Mouse (Mus musculus): Measurements from ENCODE around the gene Mtus2. TPM values are rescaled to one million over a fixed set of nuclear protein-coding genes. Genes with fewer than 3 reads are reported as not detected.

Mtus2 gene
- polyA plus RNA-seq, 1 experiment from 2014 or later: 15.0 TPM

- Histone ChIP-seq H3K4me1 (replicated peaks) (no peaks in the 10 kb centered on the region), H3K9me3 (0 out of 2 replicates have a peak, but pooled peaks cover 3% of the 10 kb centered on the region), H3K4me3 (no peak overlapping the region), H3K27me3 (ENCODE audit: insufficient read depth, poor library complexity, severe bottlenecking) (no peaks in the 10 kb centered on the region), H3K27ac (no peak overlapping the region), H3K36me3 (no peaks in the 10 kb centered on the region)
- no peak for DNase-seq (ENCODE audit: low spot score)
- 85% methylated on average over 8 of the region's 8 CpGs for WGBS
Measured at GRCm38 (mm10) chr5:148015383-148015782, 58.3 kb downstream of the Mtus2 start.

GRCm38 (mm10) chr5:148017371-148017770 lies 60.3 kb downstream of the Mtus2 start:
- Histone ChIP-seq H3K4me3 (no peak overlapping the region), H3K27ac (no peak overlapping the region), H3K36me3 (no peaks in the 10 kb centered on the region), H3K9me3 (0 out of 2 replicates have a peak, but pooled peaks cover 3% of the 10 kb centered on the region), H3K4me1 (replicated peaks) (no peaks in the 10 kb centered on the region), H3K27me3 (ENCODE audit: insufficient read depth, poor library complexity, severe bottlenecking) (no peaks in the 10 kb centered on the region)
- 92% methylated on average over 11 of the region's 11 CpGs for WGBS
- DNase-seq (ENCODE audit: low spot score): no peak

GRCm38 (mm10) chr5:148022784-148023183 lies 65.7 kb downstream of the Mtus2 start:
- Histone ChIP-seq H3K27me3 (ENCODE audit: insufficient read depth, poor library complexity, severe bottlenecking) (no peaks in the 10 kb centered on the region), H3K27ac (no peak overlapping the region), H3K36me3 (no peaks in the 10 kb centered on the region), H3K9me3 (0 out of 2 replicates have a peak, but pooled peaks cover 2% of the 10 kb centered on the region), H3K4me3 (no peak overlapping the region), H3K4me1 (replicated peaks) (peaks cover 11% of the 10 kb centered on the region)
- DNase-seq (ENCODE audit: low spot score): no peak
- 91% methylated on average over 4 of the region's 4 CpGs for WGBS

- WGBS: 69% methylated on average over 26 of the region's 26 CpGs
- H3K27ac ChIP-seq: no peak overlapping the region
Measured at GRCm38 (mm10) chr5:148026401-148027349, 69.6 kb downstream of the Mtus2 start.

GRCm38 (mm10) chr5:148027985-148028384 lies 70.9 kb downstream of the Mtus2 start:
- Histone ChIP-seq H3K27ac (no peak overlapping the region), H3K36me3 (no peaks in the 10 kb centered on the region), H3K4me3 (no peak overlapping the region), H3K27me3 (ENCODE audit: insufficient read depth, poor library complexity, severe bottlenecking) (no peaks in the 10 kb centered on the region), H3K4me1 (replicated peaks) (peaks cover 15% of the 10 kb centered on the region), H3K9me3 (no peaks in the 10 kb centered on the region)
- WGBS: 60% methylated on average over 13 of the region's 13 CpGs
- no peak for DNase-seq (ENCODE audit: low spot score)

More at GRCm38 (mm10) chr5:148026401-148027349, 69.6 kb downstream of the Mtus2 start:
- peak; percentile 11 for DNase-seq (ENCODE audit: low spot score)
- Histone ChIP-seq H3K27me3 (ENCODE audit: insufficient read depth, poor library complexity, severe bottlenecking) (no peaks in the 10 kb centered on the region), H3K4me1 (replicated peaks) (peaks cover 15% of the 10 kb centered on the region), H3K36me3 (no peaks in the 10 kb centered on the region), H3K9me3 (no peaks in the 10 kb centered on the region), H3K4me3 (no peak overlapping the region)

- 95% methylated on average over 7 of the region's 7 CpGs for WGBS
- Histone ChIP-seq H3K27ac (no peak overlapping the region), H3K27me3 (ENCODE audit: insufficient read depth, poor library complexity, severe bottlenecking) (no peaks in the 10 kb centered on the region)
Measured at GRCm38 (mm10) chr5:148041661-148042060, 84.5 kb downstream of the Mtus2 start.

GRCm38 (mm10) chr5:148048200-148048599 lies 91.1 kb downstream of the Mtus2 start:
- DNase-seq (ENCODE audit: low spot score): no peak
- Histone ChIP-seq H3K4me1 (replicated peaks) (no peaks in the 10 kb centered on the region), H3K4me3 (no peak overlapping the region), H3K27ac (no peak overlapping the region), H3K36me3 (no peaks in the 10 kb centered on the region), H3K9me3 (peaks cover 8% of the 10 kb centered on the region; the same call in 1 of the 2 replicates), H3K27me3 (ENCODE audit: insufficient read depth, poor library complexity, severe bottlenecking) (no peaks in the 10 kb centered on the region)
- 81% methylated on average over 11 of the region's 11 CpGs for WGBS

More at GRCm38 (mm10) chr5:148041661-148042060, 84.5 kb downstream of the Mtus2 start:
- DNase-seq (ENCODE audit: low spot score): no peak
- H3K4me1 ChIP-seq (replicated peaks): no peaks in the 10 kb centered on the region
- H3K36me3 ChIP-seq: no peaks in the 10 kb centered on the region
- peaks cover 7% of the 10 kb centered on the region; the same call in 1 of the 2 replicates for H3K9me3 ChIP-seq
- no peak overlapping the region for H3K4me3 ChIP-seq

- 88% methylated on average over 2 of the region's 2 CpGs for WGBS
- 0 out of 2 replicates have a peak, but pooled peaks cover 2% of the 10 kb centered on the region for H3K9me3 ChIP-seq
Measured at GRCm38 (mm10) chr5:148049304-148049703, 92.2 kb downstream of the Mtus2 start.

GRCm38 (mm10) chr5:148052846-148053608 lies 95.9 kb downstream of the Mtus2 start:
- Histone ChIP-seq H3K4me3 (no peak overlapping the region), H3K27me3 (ENCODE audit: insufficient read depth, poor library complexity, severe bottlenecking) (no peaks in the 10 kb centered on the region), H3K27ac (no peak overlapping the region), H3K36me3 (no peaks in the 10 kb centered on the region), H3K4me1 (replicated peaks) (no peaks in the 10 kb centered on the region), H3K9me3 (no peaks in the 10 kb centered on the region)
- DNase-seq (ENCODE audit: low spot score): no peak
- 86% methylated on average over 13 of the region's 13 CpGs for WGBS

More at GRCm38 (mm10) chr5:148049304-148049703, 92.2 kb downstream of the Mtus2 start:
- H3K4me1 ChIP-seq (replicated peaks): no peaks in the 10 kb centered on the region
- no peaks in the 10 kb centered on the region for H3K27me3 ChIP-seq (ENCODE audit: insufficient read depth, poor library complexity, severe bottlenecking)
- H3K36me3 ChIP-seq: no peaks in the 10 kb centered on the region
- no peak overlapping the region for H3K4me3 ChIP-seq
- no peak overlapping the region for H3K27ac ChIP-seq
- DNase-seq (ENCODE audit: low spot score): no peak

GRCm38 (mm10) chr5:148053609-148053990 lies 96.5 kb downstream of the Mtus2 start:
- Histone ChIP-seq H3K4me3 (no peak overlapping the region), H3K27me3 (ENCODE audit: insufficient read depth, poor library complexity, severe bottlenecking) (no peaks in the 10 kb centered on the region), H3K4me1 (replicated peaks) (no peaks in the 10 kb centered on the region), H3K9me3 (no peaks in the 10 kb centered on the region), H3K27ac (no peak overlapping the region), H3K36me3 (no peaks in the 10 kb centered on the region)
- WGBS: 82% methylated on average over 4 of the region's 4 CpGs
- no peak for DNase-seq (ENCODE audit: low spot score)

GRCm38 (mm10) chr5:148056831-148057230 lies 99.7 kb downstream of the Mtus2 start:
- WGBS: 91% methylated on average over 1 of the region's 1 CpGs

GRCm38 (mm10) chr5:148057433-148057832 lies 100.3 kb downstream of the Mtus2 start:
- Histone ChIP-seq H3K9me3 (0 out of 2 replicates have a peak, but pooled peaks cover 5% of the 10 kb centered on the region), H3K4me3 (no peak overlapping the region), H3K36me3 (no peaks in the 10 kb centered on the region), H3K27ac (no peak overlapping the region), H3K27me3 (ENCODE audit: insufficient read depth, poor library complexity, severe bottlenecking) (no peaks in the 10 kb centered on the region), H3K4me1 (replicated peaks) (no peaks in the 10 kb centered on the region)
- 81% methylated on average over 3 of the region's 3 CpGs for WGBS
- no peak for DNase-seq (ENCODE audit: low spot score)

More at GRCm38 (mm10) chr5:148056831-148057230, 99.7 kb downstream of the Mtus2 start:
- H3K27ac ChIP-seq: no peak overlapping the region
- H3K36me3 ChIP-seq: no peaks in the 10 kb centered on the region
- no peak for DNase-seq (ENCODE audit: low spot score)
- 0 out of 2 replicates have a peak, but pooled peaks cover 5% of the 10 kb centered on the region for H3K9me3 ChIP-seq
- no peaks in the 10 kb centered on the region for H3K27me3 ChIP-seq (ENCODE audit: insufficient read depth, poor library complexity, severe bottlenecking)
- no peaks in the 10 kb centered on the region for H3K4me1 ChIP-seq (replicated peaks)
- H3K4me3 ChIP-seq: no peak overlapping the region
